Mouse (Mus musculus) embryonic facial prominence, embryonic 10.5 days (tissue): ENCODE data around the gene Siae. TPM values are rescaled to one million over a fixed set of nuclear protein-coding genes. Genes with fewer than 3 reads are reported as not detected.

Experiments
- DNase-seq: peaks from one replicate; pipeline ENCODE4 v3.0.0-alpha.2; 2017; ENCODE audit warnings: low spot score
- H3K27ac ChIP-seq: fragments of 300-500 bp; sonication (generic); replicated peaks from 2 replicates; pipeline ENCODE4 v1.5.1; 2016; ENCODE audit warnings: mild to moderate bottlenecking
- H3K27me3 ChIP-seq: fragments of 300-500 bp; sonication (generic); replicated peaks from 2 replicates; pipeline ENCODE4 v1.6.1; 2016; ENCODE audit warnings: low read depth, mild to moderate bottlenecking; ENCODE audit not compliant: poor library complexity, severe bottlenecking
- H3K36me3 ChIP-seq: fragments of 300-500 bp; sonication (generic); replicated peaks from 2 replicates; pipeline ENCODE4 v1.6.1; 2016; ENCODE audit warnings: mild to moderate bottlenecking, moderate library complexity
- H3K4me1 ChIP-seq: fragments of 300-500 bp; sonication (generic); 2 replicates; pipeline ENCODE4 v1.6.1; 2016
- H3K4me3 ChIP-seq: fragments of 300-500 bp; sonication (generic); 2 replicates; pipeline ENCODE4 v1.5.1; 2016; ENCODE audit warnings: mild to moderate bottlenecking, moderate library complexity
- H3K9me3 ChIP-seq: fragments of 300-500 bp; sonication (generic); 2 replicates; pipeline ENCODE4 v1.6.1; 2016; ENCODE audit warnings: mild to moderate bottlenecking
- WGBS: fragments of 180-500 bp; shearing (Covaris S2); methylation state at CpG from one replicate; pipeline ENCODE4 v1.1.7; 2016; 5-methylcytosine and 5-hydroxymethylcytosine counted together
- polyA plus RNA-seq: library from polyadenylated mRNA; unstranded; fragments of >200 nt; fragmentation: Nextera tagmentation; extraction: Ambion mirVana; gene quantifications from 2 replicates; pipeline ENCODE4 v1.2.1, GENCODE M21; 2016

The Siae gene
- polyA plus RNA-seq, 1 experiment from 2014 or later, result 4.8 TPM

- Histone ChIP-seq H3K27ac (no peak overlapping the region), H3K27me3 (no peaks in the 10 kb centered on the region)
Measured at GRCm38 (mm10) chr9:37655961-37656360, 100.5 kb downstream of the Siae start.

GRCm38 (mm10) chr9:37656439-37656881 lies 101.0 kb downstream of the Siae start:
- Histone ChIP-seq H3K4me1 (peaks cover 17% of the 10 kb centered on the region), H3K27ac (peak overlapping the region; percentile 92), H3K27me3 (no peaks in the 10 kb centered on the region), H3K36me3 (peaks cover 33% of the 10 kb centered on the region), H3K4me3 (peak overlapping the region; percentile 82), H3K9me3 (no peaks in the 10 kb centered on the region)
- 2% methylated on average over 10 of the region's 10 CpGs for WGBS
- peak; percentile 10 for DNase-seq

More at GRCm38 (mm10) chr9:37655961-37656360, 100.5 kb downstream of the Siae start:
- peak overlapping the region; percentile 82 for H3K4me3 ChIP-seq
- no peak for DNase-seq
- WGBS, result 67% methylated on average over 8 of the region's 8 CpGs
- H3K4me1 ChIP-seq, result peaks cover 17% of the 10 kb centered on the region
- H3K36me3 ChIP-seq, result peaks cover 38% of the 10 kb centered on the region
- no peaks in the 10 kb centered on the region for H3K9me3 ChIP-seq

- Histone ChIP-seq H3K36me3 (peaks cover 27% of the 10 kb centered on the region), H3K27ac (peak within 1 kb of the TSS; percentile 92), H3K4me1 (peaks cover 17% of the 10 kb centered on the region), H3K27me3 (no peaks in the 10 kb centered on the region), H3K4me3 (peak within 1 kb of the TSS; percentile 82), H3K9me3 (no peaks in the 10 kb centered on the region)
- peak; percentile 91 for DNase-seq
- WGBS, result under 1% methylated on average over 36 of the region's 36 CpGs
Measured at GRCm38 (mm10) chr9:37656931-37657481, 101.5 kb downstream of the Siae start, which contains the start of gene Tbrg1. Tbrg1 (minus strand) TSS chr9:37657312.

GRCm38 (mm10) chr9:37659413-37659812 lies 103.9 kb downstream of the Siae start:
- H3K4me3 ChIP-seq, result no peak overlapping the region
- peaks cover 17% of the 10 kb centered on the region for H3K4me1 ChIP-seq
- 81% methylated on average over 6 of the region's 6 CpGs for WGBS

GRCm38 (mm10) chr9:37663210-37663609 lies 107.7 kb downstream of the Siae start:
- DNase-seq, result no peak
- H3K4me1 ChIP-seq, result peaks cover 6% of the 10 kb centered on the region
- no peaks in the 10 kb centered on the region for H3K36me3 ChIP-seq
- H3K27ac ChIP-seq, result no peak overlapping the region
- no peaks in the 10 kb centered on the region for H3K9me3 ChIP-seq
- WGBS, result 86% methylated on average over 1 of the region's 1 CpGs
- no peaks in the 10 kb centered on the region for H3K27me3 ChIP-seq
- H3K4me3 ChIP-seq, result no peak overlapping the region

More at GRCm38 (mm10) chr9:37659413-37659812, 103.9 kb downstream of the Siae start:
- no peaks in the 10 kb centered on the region for H3K9me3 ChIP-seq
- DNase-seq, result no peak
- H3K27ac ChIP-seq, result no peak overlapping the region
- peaks cover 3% of the 10 kb centered on the region for H3K36me3 ChIP-seq
- H3K27me3 ChIP-seq, result no peaks in the 10 kb centered on the region

- WGBS, result 78% methylated on average over 2 of the region's 2 CpGs
- Histone ChIP-seq H3K4me1 (peaks cover 12% of the 10 kb centered on the region), H3K27ac (no peak overlapping the region), H3K9me3 (no peaks in the 10 kb centered on the region), H3K4me3 (no peak overlapping the region), H3K27me3 (no peaks in the 10 kb centered on the region), H3K36me3 (no peaks in the 10 kb centered on the region)
- no peak for DNase-seq
Measured at GRCm38 (mm10) chr9:37664604-37665003, 109.1 kb downstream of the Siae start.

- Histone ChIP-seq H3K9me3 (no peaks in the 10 kb centered on the region), H3K36me3 (no peaks in the 10 kb centered on the region), H3K4me3 (no peak overlapping the region), H3K27ac (no peak overlapping the region), H3K27me3 (no peaks in the 10 kb centered on the region), H3K4me1 (peaks cover 12% of the 10 kb centered on the region)
- 84% methylated on average over 7 of the region's 7 CpGs for WGBS
- DNase-seq, result no peak
Measured at GRCm38 (mm10) chr9:37666045-37666444, 110.5 kb downstream of the Siae start.

- H3K27ac ChIP-seq, result peak within 1 kb of the TSS; percentile 6; the same call in 1 of the 2 replicates
Measured at GRCm38 (mm10) chr9:37669115-37669514, 113.6 kb downstream of the Siae start, which contains the start of gene Panx3. Panx3 (minus strand) TSS chr9:37669235.

GRCm38 (mm10) chr9:37669678-37670077 lies 114.2 kb downstream of the Siae start:
- Histone ChIP-seq H3K4me1 (peaks cover 12% of the 10 kb centered on the region), H3K27ac (no peak overlapping the region), H3K9me3 (0 out of 2 replicates have a peak, but pooled peaks cover 3% of the 10 kb centered on the region), H3K36me3 (no peaks in the 10 kb centered on the region), H3K27me3 (no peaks in the 10 kb centered on the region), H3K4me3 (no peak overlapping the region)
- no peak for DNase-seq
- 66% methylated on average over 4 of the region's 4 CpGs for WGBS

More at GRCm38 (mm10) chr9:37669115-37669514, 113.6 kb downstream of the Siae start, which contains the start of gene Panx3:
- no peak within 1 kb of the TSS for H3K4me3 ChIP-seq
- H3K36me3 ChIP-seq, result no peaks in the 10 kb centered on the region
- no peaks in the 10 kb centered on the region for H3K27me3 ChIP-seq
- no peak for DNase-seq
- WGBS, result 75% methylated on average over 6 of the region's 6 CpGs
- H3K4me1 ChIP-seq, result peaks cover 12% of the 10 kb centered on the region
- H3K9me3 ChIP-seq, result 0 out of 2 replicates have a peak, but pooled peaks cover 3% of the 10 kb centered on the region

- H3K4me3 ChIP-seq, result no peak overlapping the region
- H3K4me1 ChIP-seq, result peaks cover 12% of the 10 kb centered on the region
- DNase-seq, result no peak
- no peak overlapping the region for H3K27ac ChIP-seq
- 0 out of 2 replicates have a peak, but pooled peaks cover 3% of the 10 kb centered on the region for H3K9me3 ChIP-seq
- no peaks in the 10 kb centered on the region for H3K27me3 ChIP-seq
- no peaks in the 10 kb centered on the region for H3K36me3 ChIP-seq
- 89% methylated on average over 3 of the region's 3 CpGs for WGBS
Measured at GRCm38 (mm10) chr9:37670261-37670660, 114.8 kb downstream of the Siae start.

- no peak overlapping the region for H3K27ac ChIP-seq
- no peaks in the 10 kb centered on the region for H3K4me1 ChIP-seq
- no peak for DNase-seq
- no peaks in the 10 kb centered on the region for H3K36me3 ChIP-seq
- H3K9me3 ChIP-seq, result 0 out of 2 replicates have a peak, but pooled peaks cover 3% of the 10 kb centered on the region
- H3K27me3 ChIP-seq, result no peaks in the 10 kb centered on the region
- 86% methylated on average over 4 of the region's 4 CpGs for WGBS
- H3K4me3 ChIP-seq, result no peak overlapping the region
Measured at GRCm38 (mm10) chr9:37675287-37675686, 119.8 kb downstream of the Siae start.

GRCm38 (mm10) chr9:37681123-37681522 lies 125.6 kb downstream of the Siae start:
- 91% methylated on average over 1 of the region's 1 CpGs for WGBS
- Histone ChIP-seq H3K4me1 (no peaks in the 10 kb centered on the region), H3K27me3 (no peaks in the 10 kb centered on the region), H3K27ac (no peak overlapping the region), H3K4me3 (no peak overlapping the region), H3K9me3 (no peaks in the 10 kb centered on the region), H3K36me3 (no peaks in the 10 kb centered on the region)
- no peak for DNase-seq

GRCm38 (mm10) chr9:37687288-37687940 lies 131.9 kb downstream of the Siae start:
- Histone ChIP-seq H3K36me3 (no peaks in the 10 kb centered on the region), H3K4me1 (no peaks in the 10 kb centered on the region), H3K27me3 (no peaks in the 10 kb centered on the region), H3K9me3 (no peaks in the 10 kb centered on the region), H3K4me3 (no peak overlapping the region), H3K27ac (no peak overlapping the region)
- WGBS, result 81% methylated on average over 3 of the region's 3 CpGs
- DNase-seq, result no peak
